Mouse (Mus musculus) limb, embryonic 15.5 days (tissue): ENCODE measurements at regions not wholly inside any gene's neighbourhood (a gene's known extent, or its start where the extent isn't known, plus 50 kb on each side); places are given as distances from the start of the nearest gene placed in this dataset.

Experiments
- ATAC-seq: fragments of 200-750 bp; cut with Nextera tagmentation; 2 replicates; pipeline ENCODE4 v1.8.0; 2017; ENCODE audit warnings: low read depth, moderate TSS enrichment; ENCODE audit not compliant: insufficient number of reproducible peaks, low FRiP score, low TSS enrichment
- H3K27ac ChIP-seq: fragments of 300-500 bp; sonication (generic); 2 replicates; pipeline ENCODE4 v1.5.1; 2015; ENCODE audit warnings: moderate library complexity, mild to moderate bottlenecking, inconsistent platforms
- H3K27me3 ChIP-seq: fragments of 300-500 bp; sonication (generic); 2 replicates; pipeline ENCODE4 v1.6.1; 2015; ENCODE audit warnings: inconsistent platforms
- H3K36me3 ChIP-seq: fragments of 300-500 bp; sonication (generic); 2 replicates; pipeline ENCODE4 v1.6.1; 2015; ENCODE audit warnings: inconsistent platforms
- H3K4me1 ChIP-seq: fragments of 300-500 bp; sonication (generic); 2 replicates; pipeline ENCODE4 v1.6.1; 2015; ENCODE audit warnings: inconsistent platforms
- H3K4me2 ChIP-seq: fragments of 300-500 bp; sonication (generic); 2 replicates; pipeline ENCODE4 v1.6.1; 2015; ENCODE audit warnings: mild to moderate bottlenecking, inconsistent platforms
- H3K4me3 ChIP-seq: fragments of 300-500 bp; sonication (generic); 2 replicates; pipeline ENCODE4 v1.5.1; 2015; ENCODE audit warnings: mild to moderate bottlenecking, inconsistent platforms
- H3K9ac ChIP-seq: fragments of 300-500 bp; sonication (generic); 2 replicates; pipeline ENCODE4 v1.6.1; 2015; ENCODE audit warnings: inconsistent platforms
- H3K9me3 ChIP-seq: fragments of 300-500 bp; sonication (generic); 2 replicates; pipeline ENCODE4 v1.6.1; 2016; ENCODE audit warnings: inconsistent platforms
- WGBS: fragments of 180-500 bp; shearing (Covaris S2); methylation state at CpG from one replicate; pipeline ENCODE4 v1.1.7; 2015; 5-methylcytosine and 5-hydroxymethylcytosine counted together

DNA sequence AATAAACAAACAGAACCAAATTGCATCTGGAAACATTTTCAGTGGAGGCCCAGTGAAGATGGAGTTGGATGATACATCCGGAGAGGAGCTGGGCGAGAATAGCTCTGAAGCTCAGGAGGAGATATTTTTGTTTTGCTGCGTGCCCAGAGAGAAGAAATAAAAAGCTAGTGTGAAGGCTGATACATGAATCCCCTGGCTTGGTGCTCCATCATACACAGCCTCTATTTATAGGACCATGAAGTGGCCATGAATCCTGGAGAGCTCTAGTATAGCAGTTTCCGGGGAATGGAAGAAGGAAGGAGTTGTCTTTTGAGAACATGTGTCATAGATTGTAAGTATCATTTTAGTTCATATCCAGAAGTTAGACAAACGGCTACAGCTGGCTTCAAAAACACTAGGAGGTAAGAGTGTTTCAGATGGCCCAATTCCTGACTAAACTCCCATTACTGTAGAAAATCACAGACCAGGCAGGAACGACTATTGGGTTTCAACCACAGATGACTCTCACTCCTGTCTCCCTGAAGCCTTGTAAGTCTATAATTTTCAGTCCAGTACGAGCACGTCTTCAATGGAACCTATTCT, 120.5 kb upstream of the Gm5148 start:
- H3K4me1 ChIP-seq = peaks cover 23% of the 10 kb centered on the region
- H3K4me2 ChIP-seq = no peak overlapping the region
- no peaks in the 10 kb centered on the region for H3K36me3 ChIP-seq
- H3K27ac ChIP-seq = peak overlapping the region; percentile 81
- peak; percentile 37; the same call in 1 of the 2 replicates for ATAC-seq
- no peak overlapping the region for H3K9ac ChIP-seq
- 45% methylated on average over 8 of the region's 8 CpGs for WGBS
- no peaks in the 10 kb centered on the region for H3K27me3 ChIP-seq
- H3K9me3 ChIP-seq = no peaks in the 10 kb centered on the region
- H3K4me3 ChIP-seq = no peak overlapping the region

DNA sequence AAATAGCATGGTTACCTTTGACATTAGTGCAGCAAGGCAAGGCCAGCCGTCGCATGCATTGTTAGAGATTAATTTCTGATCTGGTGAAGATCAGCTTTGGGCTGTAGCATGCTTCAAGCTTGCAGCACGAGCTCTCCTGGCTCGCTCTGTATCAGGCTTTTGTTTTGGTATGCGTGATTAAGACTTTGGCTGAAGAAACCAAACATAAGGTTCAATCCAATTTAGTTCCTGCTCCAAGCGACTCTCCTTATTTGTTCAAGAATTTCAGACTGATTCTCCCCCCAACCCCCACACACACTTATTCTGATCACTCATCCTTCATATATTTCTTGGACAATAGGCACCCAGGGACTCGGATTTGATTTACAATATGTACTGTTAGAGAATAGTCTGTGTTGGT, 118.0 kb upstream of the Gm5148 start:
- peaks cover 23% of the 10 kb centered on the region for H3K4me1 ChIP-seq
- H3K9me3 ChIP-seq = no peaks in the 10 kb centered on the region
- H3K36me3 ChIP-seq = no peaks in the 10 kb centered on the region
- no peak overlapping the region for H3K9ac ChIP-seq
- no peak overlapping the region for H3K27ac ChIP-seq
- no peaks in the 10 kb centered on the region for H3K27me3 ChIP-seq
- no peak for ATAC-seq
- WGBS = 74% methylated on average over 7 of the region's 7 CpGs
- H3K4me2 ChIP-seq = no peak overlapping the region
- H3K4me3 ChIP-seq = no peak overlapping the region

DNA sequence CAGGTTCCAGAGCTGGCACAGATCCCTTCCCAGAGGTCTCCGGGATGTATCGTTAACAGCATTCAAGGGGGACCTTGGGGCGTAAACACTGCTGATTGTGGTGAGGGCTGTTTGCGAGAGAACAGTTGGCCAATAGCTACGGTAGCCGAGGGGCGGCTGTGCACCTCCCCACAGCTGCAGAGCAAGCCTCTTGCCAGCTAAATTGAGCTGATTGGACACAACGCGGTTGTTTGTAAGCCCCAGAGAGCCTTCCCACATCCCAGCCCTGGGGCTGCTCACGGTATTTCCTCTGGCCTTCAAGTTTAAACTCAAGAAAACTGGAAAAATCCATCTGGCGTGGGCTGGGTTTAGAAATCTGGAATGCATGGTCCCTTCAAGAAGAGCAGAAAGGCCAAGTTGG, 114.6 kb upstream of the Gm5148 start:
- Histone ChIP-seq H3K4me2 (no peak overlapping the region), H3K9ac (no peak overlapping the region), H3K27me3 (no peaks in the 10 kb centered on the region), H3K9me3 (no peaks in the 10 kb centered on the region), H3K27ac (peak overlapping the region; percentile 58), H3K4me3 (no peak overlapping the region), H3K36me3 (no peaks in the 10 kb centered on the region), H3K4me1 (peaks cover 7% of the 10 kb centered on the region)
- ATAC-seq = peak; percentile 63; the same call in 1 of the 2 replicates
- WGBS = 36% methylated on average over 11 of the region's 11 CpGs

DNA sequence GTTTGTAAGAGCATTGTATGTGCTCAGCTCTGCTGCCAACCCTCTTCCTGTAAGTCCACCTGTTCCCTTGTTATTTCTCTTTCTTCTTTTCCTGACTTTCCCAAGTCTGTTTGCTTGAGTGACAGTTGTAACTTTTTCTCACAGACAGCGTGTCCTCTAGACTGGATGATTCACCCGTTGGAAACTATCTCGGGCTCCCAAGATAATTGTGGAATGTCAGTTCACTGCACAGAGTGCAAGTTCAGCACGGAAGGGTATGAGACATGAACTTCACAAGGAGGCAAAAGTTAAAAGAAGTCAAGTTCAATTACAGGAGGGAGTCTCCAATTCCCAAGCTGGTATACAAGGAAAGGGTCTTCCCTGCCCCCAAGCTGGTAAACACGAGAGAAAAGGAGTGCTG, 112.5 kb upstream of the Gm5148 start:
- WGBS = 64% methylated on average over 5 of the region's 5 CpGs
- no peaks in the 10 kb centered on the region for H3K9me3 ChIP-seq

DNA sequence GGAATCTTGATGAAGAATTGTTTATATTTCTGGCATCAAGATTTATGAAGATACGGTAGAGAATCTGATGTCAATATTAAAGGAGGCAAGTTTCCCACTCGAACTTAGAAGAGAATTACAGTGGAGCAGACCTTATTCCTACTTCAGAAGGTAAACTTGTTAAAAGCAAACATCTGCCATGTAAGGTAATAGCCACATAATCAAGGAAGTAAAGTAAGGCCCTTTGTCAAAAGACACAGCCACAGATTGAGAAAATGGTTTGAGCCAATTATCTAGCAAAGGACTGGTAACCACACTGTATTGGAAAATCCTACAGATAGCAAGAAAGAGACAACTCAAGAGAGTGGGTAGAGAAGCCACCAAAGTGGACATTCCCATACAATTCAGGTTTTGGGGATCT, 111.4 kb upstream of the Gm5148 start:
- no peak for ATAC-seq
- H3K27ac ChIP-seq = no peak overlapping the region

More for the DNA sequence above, 112.5 kb upstream of the Gm5148 start:
- Histone ChIP-seq H3K9ac (no peak overlapping the region), H3K4me2 (no peak overlapping the region), H3K27ac (no peak overlapping the region), H3K27me3 (no peaks in the 10 kb centered on the region), H3K4me1 (peaks cover 7% of the 10 kb centered on the region), H3K4me3 (no peak overlapping the region), H3K36me3 (no peaks in the 10 kb centered on the region)
- ATAC-seq = no peak

DNA sequence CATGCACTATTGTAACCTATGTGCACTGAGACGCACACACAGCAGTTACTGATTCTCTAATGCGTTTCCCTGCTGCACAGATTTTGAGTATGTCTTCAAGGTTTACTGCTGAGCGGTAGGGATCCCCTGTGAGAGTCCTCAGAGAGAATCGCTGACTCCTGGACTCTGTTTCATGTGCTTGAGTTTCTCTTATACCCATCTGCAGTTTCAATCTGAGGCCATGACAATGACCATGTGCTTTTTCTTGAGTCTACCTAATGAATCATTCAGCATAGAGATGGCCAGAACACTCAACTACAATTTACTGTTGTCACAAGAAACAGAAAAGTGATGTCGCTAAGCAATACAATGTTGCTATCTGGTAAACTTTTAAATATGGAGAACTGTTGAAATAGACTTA, 110.8 kb upstream of the Gm5148 start:
- 75% methylated on average over 5 of the region's 5 CpGs for WGBS
- ATAC-seq = no peak
- H3K27ac ChIP-seq = peak overlapping the region; percentile 7; the same call in 1 of the 2 replicates
- H3K27me3 ChIP-seq = no peaks in the 10 kb centered on the region
- H3K4me1 ChIP-seq = peaks cover 7% of the 10 kb centered on the region
- H3K4me3 ChIP-seq = no peak overlapping the region
- H3K36me3 ChIP-seq = no peaks in the 10 kb centered on the region
- no peak overlapping the region for H3K9ac ChIP-seq
- no peaks in the 10 kb centered on the region for H3K9me3 ChIP-seq
- H3K4me2 ChIP-seq = no peak overlapping the region

More for the DNA sequence above, 111.4 kb upstream of the Gm5148 start:
- H3K36me3 ChIP-seq = no peaks in the 10 kb centered on the region
- H3K4me3 ChIP-seq = no peak overlapping the region
- no peak overlapping the region for H3K4me2 ChIP-seq
- whole genome bisulfite sequencing = 81% methylated on average over 2 of the region's 2 CpGs
- no peaks in the 10 kb centered on the region for H3K27me3 ChIP-seq
- H3K9me3 ChIP-seq = no peaks in the 10 kb centered on the region
- peaks cover 7% of the 10 kb centered on the region for H3K4me1 ChIP-seq
- no peak overlapping the region for H3K9ac ChIP-seq

DNA sequence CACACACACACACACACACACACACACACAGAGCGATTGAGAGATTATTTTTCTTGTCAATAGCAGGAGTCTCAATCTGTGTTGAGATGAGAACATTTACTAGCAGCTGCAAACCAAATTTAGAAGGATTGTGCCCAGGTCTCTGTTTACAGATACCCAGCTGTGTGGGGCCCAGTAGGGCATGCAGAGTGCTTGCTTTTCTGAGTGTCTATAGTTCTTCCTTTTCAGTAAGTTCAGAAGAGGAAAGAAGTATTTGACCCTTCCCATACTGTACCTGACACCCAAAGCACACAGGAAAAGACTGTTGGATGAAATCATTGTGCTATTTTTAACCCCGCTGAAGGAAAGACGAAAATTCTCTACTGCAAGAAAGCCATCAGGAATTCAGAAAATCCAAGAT, 110.3 kb upstream of the Gm5148 start:
- no peaks in the 10 kb centered on the region for H3K36me3 ChIP-seq
- H3K4me2 ChIP-seq = no peak overlapping the region
- no peaks in the 10 kb centered on the region for H3K27me3 ChIP-seq
- no peaks in the 10 kb centered on the region for H3K9me3 ChIP-seq
- ATAC-seq = no peak
- peaks cover 7% of the 10 kb centered on the region for H3K4me1 ChIP-seq
- peak overlapping the region; percentile 7 for H3K27ac ChIP-seq
- H3K9ac ChIP-seq = no peak overlapping the region
- 50% methylated on average over 3 of the region's 3 CpGs for WGBS
- H3K4me3 ChIP-seq = no peak overlapping the region

DNA sequence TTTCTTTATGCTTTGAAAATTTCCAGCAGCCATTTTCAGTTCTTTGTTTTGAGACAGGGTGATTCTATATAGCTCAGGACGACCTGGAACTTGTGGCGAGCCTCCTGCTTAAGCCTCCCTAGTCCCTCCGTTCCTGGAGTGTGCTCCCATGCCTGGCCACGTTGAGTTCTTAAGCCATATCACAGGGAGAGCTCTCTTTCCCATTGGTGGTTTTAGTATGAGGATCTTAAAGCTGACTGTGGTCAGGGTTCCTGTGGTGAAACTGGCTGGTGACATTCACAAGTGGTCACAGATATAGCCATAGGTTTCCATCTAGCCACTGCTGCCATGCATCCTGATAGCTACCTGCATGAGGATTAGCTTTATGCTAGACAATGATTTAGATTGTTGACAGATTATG, 109.1 kb upstream of the Gm5148 start:
- no peak overlapping the region for H3K27ac ChIP-seq
- no peak overlapping the region for H3K4me3 ChIP-seq
- ATAC-seq = no peak
- no peaks in the 10 kb centered on the region for H3K27me3 ChIP-seq
- H3K36me3 ChIP-seq = no peaks in the 10 kb centered on the region
- H3K4me1 ChIP-seq = peaks cover 7% of the 10 kb centered on the region
- WGBS = 74% methylated on average over 4 of the region's 4 CpGs
- H3K9ac ChIP-seq = no peak overlapping the region
- no peak overlapping the region for H3K4me2 ChIP-seq
- H3K9me3 ChIP-seq = no peaks in the 10 kb centered on the region

DNA sequence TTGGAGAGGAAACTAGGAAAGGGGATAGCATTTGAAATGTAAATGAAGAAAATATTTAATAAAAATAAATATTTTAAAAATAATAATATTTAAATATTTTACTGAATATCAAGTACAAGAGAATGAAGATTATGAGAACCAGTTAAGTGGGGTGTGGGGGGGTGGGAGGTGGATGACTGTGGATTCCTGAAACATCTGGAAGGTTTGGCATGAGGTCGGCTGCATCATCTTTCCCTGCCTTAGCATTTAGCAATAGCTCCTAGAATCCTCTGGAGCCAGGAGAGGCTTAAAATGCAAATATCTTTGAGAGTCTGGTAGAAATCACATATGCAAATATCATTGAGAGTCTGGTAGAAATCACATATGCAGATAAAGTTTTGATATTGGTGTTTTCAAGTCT, 103.3 kb upstream of the Gm5148 start:
- WGBS = 43% methylated on average over 1 of the region's 1 CpGs
- Histone ChIP-seq H3K27ac (no peak overlapping the region), H3K27me3 (no peaks in the 10 kb centered on the region), H3K9ac (no peak overlapping the region), H3K36me3 (no peaks in the 10 kb centered on the region), H3K4me2 (no peak overlapping the region), H3K4me1 (no peaks in the 10 kb centered on the region), H3K9me3 (no peaks in the 10 kb centered on the region), H3K4me3 (no peak overlapping the region)
- ATAC-seq = no peak

DNA sequence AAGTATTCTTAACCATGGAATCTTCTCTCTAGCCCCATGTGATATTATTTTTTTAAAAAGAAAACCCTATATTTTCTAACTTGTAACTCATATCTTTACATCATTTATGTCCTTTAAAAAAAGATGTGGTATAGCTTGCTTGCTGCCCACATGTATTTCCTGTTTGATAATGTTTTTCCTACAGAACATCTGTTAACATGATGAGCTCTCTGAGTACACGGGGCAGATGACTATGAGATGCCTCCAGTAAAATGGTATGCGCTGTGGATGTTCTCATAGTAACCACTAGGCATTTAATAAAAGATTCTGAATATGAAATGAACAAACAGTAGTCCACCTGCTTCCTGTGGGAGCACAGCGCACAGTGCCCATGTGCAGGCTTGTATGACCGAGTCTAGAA, 101.3 kb upstream of the Gm5148 start:
- ATAC-seq = no peak
- Histone ChIP-seq H3K4me2 (no peak overlapping the region), H3K9ac (no peak overlapping the region), H3K9me3 (no peaks in the 10 kb centered on the region), H3K4me1 (no peaks in the 10 kb centered on the region), H3K27ac (no peak overlapping the region), H3K27me3 (no peaks in the 10 kb centered on the region), H3K36me3 (no peaks in the 10 kb centered on the region), H3K4me3 (no peak overlapping the region)
- WGBS = 84% methylated on average over 4 of the region's 4 CpGs

DNA sequence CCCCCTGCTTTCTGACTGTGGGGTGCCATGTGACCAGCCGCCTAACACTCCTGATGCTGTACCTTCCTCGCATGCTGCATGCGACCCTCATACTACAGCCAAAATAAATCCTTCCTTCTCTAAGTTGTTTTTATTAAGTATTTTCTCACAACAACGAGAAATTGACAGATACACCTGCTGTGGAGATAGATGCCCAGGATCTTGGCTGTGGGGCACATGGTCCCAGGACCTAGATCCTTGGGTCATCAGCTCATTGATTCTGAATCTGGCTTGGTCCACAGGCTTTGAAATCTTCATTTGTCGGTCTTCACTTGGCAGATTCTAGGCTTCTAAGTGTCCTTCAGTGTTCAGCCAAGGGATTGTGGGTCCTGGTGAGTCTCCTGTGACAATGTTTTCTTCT, 100.4 kb upstream of the Gm5148 start:
- no peak overlapping the region for H3K9ac ChIP-seq
- no peak overlapping the region for H3K4me3 ChIP-seq
- no peak overlapping the region for H3K27ac ChIP-seq
- no peaks in the 10 kb centered on the region for H3K27me3 ChIP-seq
- 88% methylated on average over 5 of the region's 5 CpGs for WGBS
- ATAC-seq = no peak
- no peaks in the 10 kb centered on the region for H3K4me1 ChIP-seq
- no peak overlapping the region for H3K4me2 ChIP-seq
- H3K9me3 ChIP-seq = no peaks in the 10 kb centered on the region
- H3K36me3 ChIP-seq = no peaks in the 10 kb centered on the region

DNA sequence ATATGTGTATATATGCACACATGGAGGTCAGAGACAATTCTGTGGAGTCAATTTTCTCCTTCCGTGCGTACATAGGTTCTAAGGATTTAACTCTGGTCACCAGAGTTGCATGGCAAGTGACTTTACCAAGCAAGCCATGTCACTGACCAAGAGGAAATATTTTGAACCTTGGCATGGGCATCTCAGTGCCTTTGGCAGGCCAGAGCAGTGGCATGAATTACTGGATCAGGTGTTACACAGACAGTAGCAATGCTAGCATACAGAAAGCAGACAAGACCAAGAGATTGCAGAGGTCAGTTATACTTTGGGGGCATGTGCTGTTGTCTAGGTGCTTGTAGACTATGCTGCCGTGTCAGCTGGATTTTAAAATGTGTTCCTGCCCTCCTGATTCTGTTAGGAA, 95.2 kb upstream of the Gm5148 start:
- H3K9ac ChIP-seq = no peak overlapping the region
- peaks cover 7% of the 10 kb centered on the region; the same call in 1 of the 2 replicates for H3K4me1 ChIP-seq
- WGBS = 86% methylated on average over 3 of the region's 3 CpGs
- no peak overlapping the region for H3K4me3 ChIP-seq
- no peak overlapping the region for H3K4me2 ChIP-seq
- no peaks in the 10 kb centered on the region for H3K27me3 ChIP-seq
- no peaks in the 10 kb centered on the region for H3K9me3 ChIP-seq
- H3K36me3 ChIP-seq = no peaks in the 10 kb centered on the region
- no peak overlapping the region for H3K27ac ChIP-seq
- ATAC-seq = no peak

DNA sequence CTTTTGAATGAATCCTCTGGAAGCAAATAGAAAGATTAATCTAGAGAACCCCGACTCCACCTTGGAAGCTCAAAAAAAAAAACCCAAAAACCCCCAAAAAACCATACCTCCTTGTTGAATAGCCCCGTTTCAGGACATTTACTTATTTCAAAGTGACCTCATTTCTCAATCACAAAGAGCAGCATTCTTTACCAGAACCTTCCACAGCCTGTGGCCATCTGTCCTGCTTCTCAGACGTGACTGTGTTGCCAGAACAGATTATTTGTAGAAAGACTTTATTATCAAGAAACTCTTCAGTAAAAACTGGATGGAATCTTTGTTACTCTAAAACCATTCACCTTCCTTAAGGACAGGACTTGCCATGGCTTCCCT, 93.1 kb upstream of the Gm5148 start:
- 62% methylated on average over 3 of the region's 3 CpGs for WGBS
- no peak overlapping the region for H3K27ac ChIP-seq
- no peaks in the 10 kb centered on the region for H3K27me3 ChIP-seq
- no peak for ATAC-seq
- H3K4me3 ChIP-seq = no peak overlapping the region
- H3K9me3 ChIP-seq = no peaks in the 10 kb centered on the region
- H3K4me1 ChIP-seq = peaks cover 7% of the 10 kb centered on the region; the same call in 1 of the 2 replicates
- no peaks in the 10 kb centered on the region for H3K36me3 ChIP-seq
- no peak overlapping the region for H3K4me2 ChIP-seq
- H3K9ac ChIP-seq = no peak overlapping the region
